Mouse (Mus musculus): ENCODE measurements around the gene Gm9945. TPM values are rescaled to one million over a fixed set of nuclear protein-coding genes. Genes with fewer than 3 reads are reported as not detected.
A peak's percentile ranks its signal among the peaks of the same experiment; 100 is the strongest.

Gm9945 gene
- total and polyA plus RNA-seq, 3 experiments = not detected

DNA sequence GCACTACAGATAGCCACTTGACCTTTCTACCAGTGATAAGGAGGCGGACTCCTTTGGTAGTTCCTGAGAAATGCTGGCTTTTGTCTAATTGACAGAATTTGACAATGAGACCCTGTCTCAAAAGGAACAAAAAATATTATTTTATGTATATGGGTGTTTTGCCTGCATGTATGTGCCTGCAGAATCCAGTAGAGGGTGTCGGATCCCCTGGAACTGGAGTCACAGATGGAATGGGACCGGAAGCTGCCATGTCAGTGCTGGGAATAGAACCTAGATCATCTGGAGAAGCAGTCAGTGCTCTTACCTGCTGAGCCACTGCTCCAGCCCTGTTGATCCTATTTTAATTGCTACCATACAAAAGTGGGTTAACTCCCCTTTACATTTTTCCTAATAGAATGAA lies 7.3 kb upstream of the Gm9945 start (continued):
- TF ChIP-seq GABPA (IDR thresholded peaks at IDR 0.05; ENCODE audit: insufficient replicate concordance, low read depth, low read length) (no peak), RAD21 (IDR thresholded peaks at IDR 0.05; ENCODE audit: low read depth, low read length) (peak; percentile 38), HCFC1 (IDR thresholded peaks at IDR 0.05; ENCODE audit: low read depth, low read length) (no peak)

DNA sequence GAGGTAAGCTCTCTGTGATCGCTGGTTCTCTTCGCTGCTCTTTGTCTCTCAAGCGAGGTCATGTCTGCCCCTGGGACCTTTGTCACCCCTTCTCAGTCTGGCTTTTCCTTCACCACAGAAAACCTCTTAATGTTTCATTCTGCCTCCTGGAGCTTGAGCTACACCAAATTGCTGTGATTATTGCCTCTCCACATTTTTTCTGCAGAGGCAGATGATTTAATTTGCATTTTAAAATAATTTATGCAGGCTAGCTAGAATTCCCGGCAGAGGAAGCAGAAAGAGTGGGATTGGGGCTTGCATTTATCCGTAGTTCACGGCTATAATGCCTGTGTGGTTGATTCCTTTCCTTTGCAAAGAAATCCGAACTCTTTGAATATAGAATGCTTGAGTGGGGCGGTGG lies 4.3 kb upstream of the Gm9945 start:
- dilution Hi-C loops (cut with MboI; ENCODE audit: extremely low pct_ligation_motif_present, extremely low pct_unique_long_range_greater_than_20kb, low sequenced_read_pairs) = no loop called here
- no peaks in the 10 kb centered on the region for H3K79me2 ChIP-seq (replicated peaks; ENCODE audit: control insufficient read depth, extremely low read depth, insufficient read depth, poor library complexity, severe bottlenecking)
- H3K4me3 ChIP-seq (replicated peaks in 1 of 3; ENCODE audit: low read depth in 2 of 3, low read length in 2 of 3, poor library complexity in 1 of 3) = no peak overlapping the region
- H3K4me2 ChIP-seq (ENCODE audit: insufficient read depth, low read depth, poor library complexity, severe bottlenecking) = peak overlapping the region; percentile 11; the same call in 1 of the 2 replicates
- H3K9ac ChIP-seq (ENCODE audit: insufficient read depth, low read depth) = no peak overlapping the region
- H3K36me3 ChIP-seq (replicated peaks in 1 of 2; ENCODE audit: control insufficient read depth in 1 of 2, insufficient read depth in 1 of 2, low read length in 1 of 2) = peaks cover 0 to 2% of the 10 kb centered on the region in 2 experiments
- H3K9me3 ChIP-seq (replicated peaks; ENCODE audit: low read length) = peaks cover 21% of the 10 kb centered on the region
- in situ Hi-C loops (cut with MboI; ENCODE audit: low pct_ligation_motif_present, low pct_unique_long_range_greater_than_20kb, low sequenced_read_pairs) = no loop called here
- H3K4me1 ChIP-seq (ENCODE audit: control insufficient read depth in 1 of 2, insufficient read depth in 2 of 2) = no peaks in the 10 kb centered on the region
- DNase-seq (ENCODE audit: extremely low read depth) = no peak
- no peak overlapping the region for H3K27ac ChIP-seq (ENCODE audit: insufficient read depth, low read depth)
- peaks cover 9% of the 10 kb centered on the region for H3K27me3 ChIP-seq (replicated peaks)
- TF ChIP-seq SIN3A (IDR thresholded peaks at IDR 0.05; ENCODE audit: low read length) (no peak), BHLHE40 (IDR thresholded peaks at IDR 0.05; ENCODE audit: low read depth, low read length) (no peak), MAZ (IDR thresholded peaks at IDR 0.05; ENCODE audit: low read depth, low read length) (no peak), MXI1 (IDR thresholded peaks at IDR 0.05; ENCODE audit: low read depth, low read length) (no peak), USF2 (conservative IDR thresholded peaks at IDR 0.05; ENCODE audit: low read depth, low read length) (no peak), SMC3 (IDR thresholded peaks at IDR 0.05; ENCODE audit: low read depth, low read length) (no peak), MEF2A (IDR thresholded peaks at IDR 0.05; ENCODE audit: borderline replicate concordance, low read depth, low read length) (no peak), POLR2A (IDR thresholded peaks at IDR 0.05; ENCODE audit: low read depth, low read length) (no peak)

DNA sequence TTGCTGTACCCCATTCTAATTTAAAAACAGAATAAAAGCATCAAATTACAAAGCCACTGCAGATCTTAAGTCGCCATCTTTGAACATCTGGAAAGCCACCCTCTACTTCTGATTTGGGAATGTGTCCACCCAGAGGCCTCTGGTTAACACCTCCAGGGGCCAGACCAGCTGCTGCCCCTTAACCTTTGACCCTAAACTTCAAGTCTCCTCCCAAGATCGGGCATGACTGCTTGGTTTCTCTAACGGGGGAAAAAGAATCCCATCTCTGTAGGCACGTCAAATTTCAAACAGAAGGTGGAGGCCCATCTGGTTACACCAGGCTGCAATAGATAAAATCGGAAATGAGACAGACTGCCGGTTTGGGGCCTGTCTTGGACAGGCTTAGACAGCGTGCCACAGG lies 2.1 kb upstream of the Gm9945 start:
- H3K9me3 ChIP-seq (replicated peaks; ENCODE audit: low read length) = peaks cover 21% of the 10 kb centered on the region
- H3K4me2 ChIP-seq (ENCODE audit: insufficient read depth, low read depth, poor library complexity, severe bottlenecking) = no peak overlapping the region
- H3K27ac ChIP-seq (ENCODE audit: insufficient read depth, low read depth) = no peak overlapping the region
- TF ChIP-seq NRF1 (IDR thresholded peaks at IDR 0.05; ENCODE audit: low read depth, low read length) = no peak
- TF ChIP-seq SIN3A (IDR thresholded peaks at IDR 0.05; ENCODE audit: low read length) = no peak
- TF ChIP-seq ZC3H11A (IDR thresholded peaks at IDR 0.05; ENCODE audit: low read depth, low read length) = no peak
- TF ChIP-seq MAX (IDR thresholded peaks at IDR 0.05; ENCODE audit: low read length) = no peak
- no peak for TF ChIP-seq IRF4 (IDR thresholded peaks at IDR 0.05; ENCODE audit: low read depth, low read length)
- no peak for TF ChIP-seq CHD1 (IDR thresholded peaks at IDR 0.05; ENCODE audit: low read depth, low read length)
- H3K4me1 ChIP-seq (ENCODE audit: control insufficient read depth in 1 of 2, insufficient read depth in 2 of 2) = no peaks in the 10 kb centered on the region
- H3K27me3 ChIP-seq (replicated peaks) = peaks cover 5% of the 10 kb centered on the region
- no peak overlapping the region for H3K9ac ChIP-seq (ENCODE audit: insufficient read depth, low read depth)
- no peak for DNase-seq (ENCODE audit: extremely low read depth)
- in situ Hi-C loops (cut with MboI; ENCODE audit: low pct_ligation_motif_present, low pct_unique_long_range_greater_than_20kb, low sequenced_read_pairs) = no loop called here
- dilution Hi-C loops (cut with MboI; ENCODE audit: extremely low pct_ligation_motif_present, extremely low pct_unique_long_range_greater_than_20kb, low sequenced_read_pairs) = no loop called here
- H3K36me3 ChIP-seq (replicated peaks in 1 of 2; ENCODE audit: control insufficient read depth in 1 of 2, insufficient read depth in 1 of 2, low read length in 1 of 2) = peaks cover 0 to 2% of the 10 kb centered on the region in 2 experiments
- no peak overlapping the region for H3K4me3 ChIP-seq (replicated peaks in 1 of 3; ENCODE audit: low read depth in 2 of 3, low read length in 2 of 3, poor library complexity in 1 of 3)
- no peaks in the 10 kb centered on the region for H3K79me2 ChIP-seq (replicated peaks; ENCODE audit: control insufficient read depth, extremely low read depth, insufficient read depth, poor library complexity, severe bottlenecking)

All from CH12.LX (cell line).